Mouse (Mus musculus) layer of hippocampus, adult 18-20 months (tissue): ENCODE results near the gene Npsr1. TPM values are rescaled to one million over a fixed set of nuclear protein-coding genes. Genes with fewer than 3 reads are reported as not detected.
A peak's percentile ranks its signal among the peaks of the same experiment; 100 is the strongest.

Experiments
- DNase-seq, 2 experiments: peaks; one replicate each; pipeline ENCODE4 v3.0.0; 2022; ENCODE audit warnings: low spot score in 2 of 2
- long read RNA-seq: library from polyadenylated mRNA; stranded (forward); transcript quantifications from one replicate; pipeline ENCODE4 v2.0.0, GENCODE M21; 2021
- total RNA-seq, 2 experiments: library from RNA; stranded (reverse); gene quantifications; 2 replicates each; pipeline ENCODE4 v1.2.3; 2021

The Npsr1 gene
- 1 to 10 TPM in 1 of 2 experiments, under 1 TPM in 1; 0.68 to 1.8 TPM for total RNA-seq
- long read RNA-seq, partial matches to known transcripts = 0 of 1 reads
- long read RNA-seq, other reads (novel, unspliced or antisense) = 1 of 1 reads

DNA sequence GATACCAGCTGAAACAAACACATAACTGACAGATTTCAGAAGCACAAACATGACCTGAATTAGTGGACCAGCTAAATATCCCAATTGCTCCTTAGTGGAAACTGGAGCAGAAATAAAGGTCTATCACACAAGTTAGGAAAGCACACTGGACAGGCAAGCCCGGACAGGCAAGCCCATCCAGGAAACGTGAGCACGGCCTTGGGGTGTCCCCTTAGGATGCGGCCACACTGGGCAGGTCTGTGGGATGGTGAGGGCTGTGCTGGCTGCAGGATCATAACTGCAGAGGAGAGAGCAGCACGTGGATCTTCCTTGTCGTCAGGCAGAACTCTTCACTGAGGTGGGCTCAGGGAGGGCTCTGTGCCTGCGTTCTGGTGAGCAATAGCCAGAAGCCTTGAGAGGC lies at the start of gene Npsr1:
Gene Npsr1 (plus strand): TSS at position 301 of the 400 bp plus-strand sequence.
- DNase-seq = no peak

DNA sequence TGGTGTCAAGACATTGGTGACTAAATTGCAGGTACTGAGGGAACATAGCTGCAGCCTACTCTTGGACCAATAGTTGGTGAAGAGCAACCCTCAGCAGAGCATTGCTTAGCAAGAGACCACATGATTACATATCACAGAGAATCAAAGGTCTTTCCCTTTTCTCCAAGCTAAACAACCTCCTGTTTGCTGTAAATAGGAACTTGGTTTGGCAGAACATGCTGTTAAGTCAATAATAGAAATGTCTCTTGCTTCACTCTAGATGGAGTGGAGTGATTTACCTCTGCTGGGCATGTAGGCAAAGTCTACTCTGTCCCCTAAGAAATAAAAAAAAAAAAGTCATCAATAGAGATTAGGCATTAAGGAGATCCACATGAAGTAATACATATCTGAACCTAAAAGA lies 46.3 kb upstream of the Npsr1 start:
- no peak for DNase-seq

DNA sequence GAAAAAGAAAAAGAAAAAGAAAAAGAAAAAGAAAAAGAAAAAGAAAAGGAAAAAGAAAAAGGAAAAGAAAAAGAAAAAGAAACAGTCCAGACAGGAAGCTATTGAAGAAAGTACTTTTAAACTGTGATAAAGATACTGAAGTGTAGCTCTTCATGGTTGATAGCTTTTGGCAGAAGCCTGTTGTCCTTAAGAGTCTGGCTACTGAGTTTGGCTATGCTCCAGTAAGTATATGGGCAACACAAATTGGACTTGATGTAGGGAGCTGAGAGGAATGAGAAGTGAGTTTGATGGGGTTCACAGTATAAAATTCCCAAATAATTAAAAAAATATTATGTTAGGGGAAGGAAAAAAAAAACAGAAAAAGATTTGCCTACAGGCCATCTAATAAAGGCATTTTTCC lies 34.5 kb upstream of the Npsr1 start:
- DNase-seq = no peak

DNA sequence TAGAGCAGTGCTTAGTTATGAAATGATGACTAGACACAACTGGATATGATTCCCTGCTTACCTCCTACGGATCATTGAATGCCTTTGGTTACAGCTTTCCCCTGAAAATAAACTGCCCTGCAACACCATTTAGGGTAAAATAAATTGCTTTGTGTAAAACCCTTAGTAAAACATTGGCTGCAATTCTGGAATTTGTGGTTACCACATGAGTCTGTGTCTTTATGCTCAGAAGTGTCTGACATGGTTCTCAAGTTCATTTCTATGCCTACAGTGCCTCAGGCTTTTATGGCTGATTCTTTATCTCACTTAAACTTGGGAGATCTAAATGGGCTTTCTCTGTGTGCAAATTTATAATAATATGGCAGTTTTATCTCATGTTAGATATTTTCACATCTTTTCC lies 26.1 kb upstream of the Npsr1 start:
- no peak for DNase-seq

DNA sequence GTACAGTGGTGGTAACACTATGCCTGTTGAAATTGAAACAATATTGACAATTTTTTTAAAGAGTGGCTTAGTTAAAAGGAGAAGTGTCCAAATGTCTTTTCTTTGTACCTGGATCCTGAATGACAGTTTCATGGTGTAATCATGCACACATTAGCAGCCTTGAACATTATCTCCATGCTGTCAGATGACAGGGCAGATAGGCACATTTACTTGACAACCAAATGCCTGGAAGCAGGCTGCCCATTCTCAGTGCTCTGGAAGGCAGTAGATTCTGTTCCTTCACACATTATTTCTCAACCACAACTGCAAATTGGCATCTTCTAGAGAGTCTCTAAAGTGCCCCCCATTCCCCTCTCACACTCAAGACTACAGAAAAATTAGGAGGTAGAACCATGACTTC lies 20.2 kb upstream of the Npsr1 start:
- DNase-seq = no peak

DNA sequence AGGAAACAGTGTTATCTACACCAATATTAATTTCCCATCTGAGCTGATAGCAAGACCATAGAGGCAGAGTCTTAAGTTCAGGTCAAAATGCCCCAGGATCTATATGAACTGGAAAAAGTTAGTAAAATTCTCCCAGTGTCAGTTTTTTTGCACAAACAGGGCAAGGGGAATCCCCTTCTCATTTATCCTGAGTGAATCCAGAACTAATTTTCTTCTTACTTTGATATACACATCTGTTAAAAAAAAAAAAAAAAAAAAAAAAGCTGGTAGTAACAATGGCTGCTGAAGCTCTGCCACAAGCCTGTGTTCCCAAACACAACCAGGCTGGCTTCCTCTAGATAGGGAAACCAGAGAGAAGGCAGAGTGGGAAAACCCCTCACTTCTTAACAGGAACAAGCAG lies 5.9 kb upstream of the Npsr1 start:
- DNase-seq = no peak

DNA sequence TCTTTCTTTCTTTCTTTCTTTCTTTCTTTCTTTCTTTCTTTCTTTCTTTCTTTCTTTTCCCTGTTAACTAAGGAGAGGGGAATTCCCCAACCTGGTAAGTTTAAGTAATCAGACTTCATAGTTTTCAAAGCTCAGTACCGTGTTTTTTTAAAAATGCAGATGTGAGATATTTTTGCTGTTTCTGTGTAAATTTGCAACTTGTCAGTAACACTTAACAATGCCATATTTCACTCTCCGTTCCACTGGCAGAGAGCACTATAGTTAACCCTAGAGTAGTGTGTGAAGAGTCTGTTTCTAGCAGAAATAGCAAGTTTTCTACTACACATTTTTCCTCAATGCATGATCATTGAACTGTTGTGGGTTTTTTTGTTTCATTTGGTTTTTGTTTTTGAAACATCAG lies 730 bp downstream of the Npsr1 start:
- DNase-seq = no peak

DNA sequence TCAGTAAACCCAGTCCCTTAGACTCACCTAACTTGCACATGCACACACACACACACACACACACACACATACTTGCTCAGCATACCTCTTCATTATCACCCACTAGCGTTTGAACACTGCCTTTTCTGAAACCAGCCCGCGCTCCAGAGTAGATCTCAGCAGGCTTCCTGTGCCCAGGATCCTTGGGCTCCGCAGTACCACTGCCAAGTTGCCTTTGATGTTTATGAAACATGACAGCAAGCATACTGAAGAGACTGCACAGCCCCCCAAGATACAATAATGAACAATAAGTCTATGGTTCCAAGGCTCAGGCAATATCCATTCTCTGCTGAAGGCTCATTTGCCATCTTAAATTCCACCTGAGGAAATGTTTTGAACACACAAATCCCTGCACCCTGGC lies 1.8 kb downstream of the Npsr1 start:
- no peak for DNase-seq

DNA sequence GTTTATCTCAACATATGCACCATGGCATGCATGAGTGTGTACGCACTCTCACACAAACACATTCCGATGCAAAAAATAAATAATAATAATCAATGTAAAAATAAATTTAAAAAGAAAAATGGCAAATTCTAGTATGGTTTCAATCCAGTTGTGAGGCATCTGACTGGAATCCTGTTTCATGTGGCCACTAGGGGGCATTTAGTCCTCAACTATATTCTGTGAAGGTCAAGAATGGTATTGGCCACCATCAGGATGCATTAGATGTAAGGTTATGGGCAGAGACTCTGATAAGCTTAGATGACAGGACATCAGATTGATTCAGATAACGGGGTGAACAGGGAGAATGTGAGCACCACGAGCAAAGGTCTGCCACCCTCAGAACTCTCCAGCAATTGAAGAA lies 21.6 kb downstream of the Npsr1 start:
- peak in 1 of 2 experiments; percentile 68 for DNase-seq

DNA sequence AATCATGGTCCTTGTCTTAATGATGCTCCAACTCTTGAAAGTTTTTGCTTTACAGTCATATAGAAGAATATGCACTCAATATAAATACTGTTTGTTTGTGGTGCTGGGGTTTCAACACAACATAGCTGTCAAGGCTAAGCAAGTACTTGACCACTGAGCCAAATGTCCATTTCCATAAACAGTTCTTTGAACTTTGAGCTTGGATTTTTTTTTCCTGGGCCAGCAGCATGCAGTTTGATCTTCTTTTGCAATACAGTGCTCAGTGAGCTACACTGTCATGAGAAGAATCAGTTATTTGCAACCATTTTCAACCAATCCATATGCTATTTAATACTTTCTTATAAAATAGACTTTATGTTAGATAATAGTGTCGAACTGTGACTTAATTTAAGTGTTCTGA lies 35.3 kb downstream of the Npsr1 start:
- DNase-seq = no peak

DNA sequence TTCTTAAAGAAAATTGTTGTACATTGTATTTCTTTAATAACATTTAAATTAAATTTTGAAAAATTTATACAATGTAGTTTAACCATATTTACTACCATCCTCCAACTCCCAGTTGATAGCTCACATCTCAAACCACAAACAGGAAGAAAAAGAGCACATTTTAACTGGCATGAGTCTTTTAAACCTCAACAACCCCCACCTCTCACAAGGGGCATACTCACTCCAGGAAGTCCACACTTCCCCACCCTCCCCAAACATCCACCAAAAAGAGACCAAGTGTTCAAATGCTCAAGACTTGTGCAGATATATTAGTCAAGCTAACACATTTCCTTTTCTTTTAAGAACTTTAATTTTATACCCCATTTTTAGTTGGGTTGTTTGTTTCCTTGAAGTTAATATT lies 38.6 kb downstream of the Npsr1 start:
- no peak for DNase-seq

DNA sequence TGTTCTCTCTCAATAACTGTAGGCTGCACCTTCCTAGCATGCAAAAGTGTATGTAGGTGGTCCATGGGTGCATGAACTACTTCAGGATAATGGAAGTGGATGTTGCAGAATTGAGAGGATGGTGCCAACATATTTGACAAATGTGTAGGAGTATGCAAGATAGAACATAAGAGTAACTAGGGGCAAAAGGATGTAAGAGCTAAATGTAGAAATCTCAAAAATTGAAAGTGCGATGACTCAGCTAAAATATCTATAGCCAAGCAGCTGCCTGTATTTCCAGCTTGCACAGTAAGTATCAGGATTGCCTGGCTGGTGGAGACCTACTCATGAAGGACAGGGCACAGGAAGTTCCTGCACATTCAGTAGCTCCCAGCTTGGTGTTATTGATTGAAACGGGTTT lies 46.5 kb downstream of the Npsr1 start:
- no peak for DNase-seq

DNA sequence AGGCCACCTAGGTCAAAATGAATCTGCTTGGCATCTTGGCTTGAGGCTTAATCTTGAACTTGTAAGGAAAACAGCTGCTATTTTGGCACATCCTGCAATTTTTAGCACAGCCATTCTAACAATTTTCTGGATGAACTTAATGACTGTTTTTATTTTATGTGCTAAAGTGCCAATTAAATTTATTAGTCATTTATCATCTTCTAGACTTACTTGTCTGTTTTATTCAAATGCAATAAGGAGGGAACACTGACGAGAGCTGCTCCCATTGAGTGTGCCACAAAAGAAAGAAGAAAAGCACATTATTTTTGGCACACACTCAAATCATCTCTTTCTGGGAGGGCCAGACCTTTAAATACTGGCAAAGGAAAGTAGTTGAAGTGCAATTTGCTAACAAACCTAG lies 59.4 kb downstream of the Npsr1 start:
- DNase-seq = no peak

DNA sequence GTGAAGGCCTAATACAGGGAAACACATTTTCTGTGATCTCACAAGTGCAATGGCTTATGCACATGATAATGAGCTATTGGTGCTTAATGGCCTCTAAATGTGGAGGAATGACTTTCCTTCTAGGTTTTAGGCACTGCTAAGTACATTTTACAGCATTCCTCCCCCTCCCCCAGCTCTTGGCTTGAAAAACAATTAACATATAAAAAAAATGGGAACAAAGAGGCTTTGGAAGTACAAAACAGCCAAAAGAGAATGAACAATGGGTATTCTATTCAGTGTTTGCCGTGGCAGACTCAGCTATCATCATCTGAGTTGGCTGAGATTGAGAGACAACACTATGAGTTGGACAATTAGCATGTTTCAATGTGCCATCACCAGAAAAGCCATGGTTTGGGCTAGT lies 62.6 kb downstream of the Npsr1 start:
- DNase-seq = peak in 1 of 2 experiments; percentile 36

DNA sequence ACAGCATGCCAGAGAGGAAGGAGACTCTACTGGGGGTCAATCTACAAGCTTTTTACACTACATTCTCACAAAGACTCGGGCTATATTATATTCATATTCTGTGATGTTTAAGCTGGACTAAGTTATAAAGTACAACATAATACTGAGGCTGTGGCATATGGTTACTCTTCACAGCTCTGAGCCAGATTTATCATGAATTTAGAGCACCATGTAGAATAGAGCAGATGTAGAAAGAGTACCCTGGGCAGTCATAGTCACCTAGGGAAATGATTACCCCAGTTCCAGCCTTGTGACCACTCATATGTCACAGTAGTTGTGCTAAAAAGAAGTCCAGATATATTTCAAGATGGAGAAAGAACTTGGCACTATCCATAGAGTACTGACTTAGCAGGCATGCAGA lies 70.7 kb downstream of the Npsr1 start:
- DNase-seq = no peak

DNA sequence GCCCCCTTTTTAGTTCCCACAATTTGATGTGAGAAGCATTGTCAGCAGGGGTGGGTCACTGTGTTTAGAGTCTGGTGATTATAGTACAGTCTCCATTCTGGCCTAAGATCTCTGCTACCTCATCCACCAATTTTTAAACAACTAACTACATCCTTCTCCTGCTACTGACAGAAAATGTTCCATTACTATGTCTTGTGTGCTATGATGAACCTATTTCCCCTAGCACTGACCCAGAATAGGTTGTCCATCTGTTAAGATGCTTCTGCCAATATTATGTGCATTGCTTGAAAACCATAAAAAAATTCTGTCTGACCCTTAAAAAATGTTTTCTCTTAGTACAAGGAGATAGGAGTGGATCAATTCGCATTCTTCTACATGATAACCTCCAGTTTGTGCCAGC lies 72.9 kb downstream of the Npsr1 start:
- no peak for DNase-seq

DNA sequence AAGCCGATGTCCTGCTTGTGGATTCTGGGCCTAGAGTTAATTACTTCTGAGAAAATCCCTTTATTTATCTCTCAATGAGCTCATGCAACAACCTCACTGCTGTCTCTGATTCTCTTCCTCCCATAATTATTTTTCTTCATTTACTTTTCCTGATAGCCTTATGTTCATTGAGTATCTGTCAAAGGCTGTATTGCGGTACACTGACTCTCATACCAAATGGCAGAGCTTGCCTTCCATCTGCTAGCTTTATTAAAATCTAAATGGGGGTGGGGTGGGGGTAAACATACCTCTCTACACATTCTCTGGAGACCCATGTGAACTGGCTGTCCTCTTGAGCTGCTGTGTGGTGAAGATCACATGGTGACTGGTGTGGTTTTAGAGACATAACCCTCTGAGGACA lies 80.9 kb downstream of the Npsr1 start:
- no peak for DNase-seq

DNA sequence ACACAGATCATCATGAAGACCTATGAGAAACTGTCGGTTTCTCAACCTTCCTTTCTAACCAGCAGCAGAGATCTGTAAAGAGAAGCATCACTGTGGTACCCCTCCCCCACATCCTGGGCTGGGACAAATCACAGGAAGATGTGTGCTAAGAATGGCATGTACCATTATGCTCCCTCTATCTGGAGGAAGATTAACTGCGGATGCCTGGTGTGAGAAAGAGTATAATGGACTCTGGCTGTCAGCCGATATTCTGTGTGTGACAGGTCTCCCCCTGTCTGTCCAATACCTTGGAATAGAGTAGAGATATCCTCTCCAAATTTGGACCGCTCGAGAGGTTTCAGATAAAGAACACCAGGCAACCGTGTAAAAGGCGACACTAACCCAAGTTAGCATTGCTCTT lies 83.1 kb downstream of the Npsr1 start:
- no peak for DNase-seq

DNA sequence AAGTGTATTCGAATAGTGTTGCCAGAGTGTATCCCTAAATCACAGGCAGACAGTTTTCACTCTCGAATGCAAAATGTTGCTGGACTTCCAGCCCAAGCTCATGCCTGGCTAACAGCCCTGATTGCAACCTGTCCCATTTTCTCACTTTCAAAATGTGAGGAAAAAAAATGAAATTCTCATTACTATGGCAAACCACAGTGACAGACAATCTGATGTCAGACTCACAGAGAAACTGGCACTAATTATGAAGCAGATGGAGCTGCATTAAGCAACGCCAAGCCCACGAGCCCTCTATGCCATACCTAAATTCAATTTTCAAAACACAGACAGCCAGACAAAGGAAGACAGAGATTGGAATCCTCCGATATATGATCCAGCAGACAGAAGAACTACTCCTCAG lies 88.5 kb downstream of the Npsr1 start:
- DNase-seq = peak; percentile 51 to 81

DNA sequence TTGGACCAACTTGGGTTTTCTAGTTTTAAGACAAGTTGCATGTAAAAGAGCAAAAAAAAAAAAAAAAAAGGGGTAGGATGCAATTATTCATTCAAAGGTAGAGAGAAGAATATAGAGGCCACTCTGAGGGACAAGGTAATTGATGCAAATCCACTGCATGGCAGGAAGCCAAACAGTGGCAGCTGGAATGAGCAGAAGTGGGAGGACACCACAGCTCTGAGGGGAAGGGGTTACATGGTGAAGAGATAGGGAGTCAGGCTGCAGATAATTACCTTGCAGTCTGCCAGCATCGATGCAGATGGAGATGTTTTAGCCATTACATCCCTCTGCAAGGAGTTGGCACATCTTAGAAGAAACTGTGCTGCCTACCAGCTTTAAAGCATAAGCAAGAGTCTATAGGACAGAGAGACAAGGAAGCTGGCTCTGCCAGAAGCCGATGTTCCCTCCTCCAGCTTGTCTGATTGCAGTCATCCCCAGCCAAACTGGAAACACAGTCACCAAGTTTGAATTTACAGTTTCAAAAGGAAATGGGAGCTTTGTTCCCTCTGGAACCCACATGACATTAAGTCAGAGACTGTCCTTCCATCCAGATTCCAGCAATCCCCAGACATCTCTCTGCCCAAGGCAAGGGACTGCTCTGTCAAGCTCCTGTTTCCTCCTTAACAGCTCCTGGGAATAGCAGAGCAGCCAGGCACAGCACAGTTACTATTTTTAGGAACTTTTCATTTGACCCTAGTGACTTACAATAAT lies 91.9 kb downstream of the Npsr1 start:
- peak; percentile 10 to 25 for DNase-seq

DNA sequence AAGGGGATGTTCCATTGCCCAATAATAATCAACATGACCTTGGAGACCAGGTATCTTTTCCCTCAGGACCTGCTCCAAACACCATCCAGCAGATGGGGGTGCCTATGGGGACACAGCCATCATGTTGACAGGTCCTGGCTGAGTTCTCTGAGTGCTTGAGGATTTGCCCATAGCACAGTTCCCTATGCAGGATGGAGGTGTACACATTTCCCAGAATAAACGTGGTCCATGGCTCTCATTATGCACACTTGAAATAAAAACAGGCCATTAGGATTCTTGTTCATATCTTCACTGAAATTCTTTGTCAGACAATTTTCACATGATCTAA lies 92.4 kb downstream of the Npsr1 start:
- DNase-seq = no peak

DNA sequence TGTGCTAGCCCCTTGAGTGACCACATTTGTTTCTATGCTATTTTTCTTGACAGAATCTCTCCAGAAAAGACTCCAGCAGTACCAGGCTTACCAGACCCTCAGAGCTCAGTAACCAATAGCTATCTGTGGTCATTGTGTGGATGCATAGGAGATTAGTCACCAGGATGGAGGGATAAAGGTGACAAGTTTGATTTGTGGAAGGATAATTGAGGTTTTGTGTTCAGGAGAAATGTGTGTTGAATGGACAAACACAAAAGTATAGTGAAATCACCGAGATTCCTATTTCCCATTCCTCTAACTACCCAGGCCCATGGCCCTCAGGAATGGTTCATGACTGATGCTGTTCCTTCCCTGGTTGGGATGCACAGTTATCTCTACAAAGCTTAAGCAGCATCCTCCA lies 100.5 kb downstream of the Npsr1 start:
- no peak for DNase-seq

DNA sequence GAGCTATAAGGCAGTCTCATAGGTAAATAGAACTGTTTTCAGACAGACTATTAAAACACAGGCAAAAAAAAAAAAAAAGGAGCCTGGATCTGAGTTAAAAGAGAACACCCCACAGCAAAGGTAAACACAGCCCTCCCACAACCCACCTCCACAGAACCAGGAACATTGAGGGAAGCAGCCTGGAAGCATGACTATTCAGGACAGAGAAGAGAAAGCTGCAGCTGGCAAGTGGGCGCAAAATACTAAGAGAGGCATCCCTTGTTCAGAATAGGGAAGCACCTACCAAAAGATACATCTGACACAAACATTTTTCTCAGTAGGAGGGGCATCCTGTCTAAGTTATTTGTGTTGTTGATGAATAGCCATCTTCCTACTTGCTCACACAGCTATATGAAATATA lies 113.8 kb downstream of the Npsr1 start:
- peak; percentile 62 to 73 for DNase-seq

DNA sequence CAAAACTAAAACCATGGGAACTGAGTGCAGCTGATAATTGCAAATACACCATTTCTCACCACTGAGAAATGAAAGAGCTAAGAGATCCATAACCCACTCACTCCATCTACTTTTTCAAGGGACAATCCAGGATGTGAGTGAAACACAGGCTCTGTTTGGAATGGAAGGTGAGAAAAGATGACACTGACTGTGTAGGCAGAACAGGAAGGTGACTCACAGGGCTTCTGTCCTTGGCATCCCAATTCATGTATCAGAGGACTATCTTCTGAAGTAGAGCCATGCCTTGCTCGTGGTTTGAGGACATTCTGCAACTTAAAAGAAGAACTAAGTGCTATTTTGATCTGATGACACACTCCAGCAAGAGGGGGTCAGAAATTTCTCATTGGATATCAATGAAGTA lies 119.9 kb downstream of the Npsr1 start:
- peak in 1 of 2 experiments; percentile 4 for DNase-seq
